Mouse (Mus musculus): ENCODE data around the gene Tesk1. TPM values are rescaled to one million over a fixed set of nuclear protein-coding genes. Genes with fewer than 3 reads are reported as not detected.

The Tesk1 gene
- polyA plus RNA-seq, 1 experiment = 1.6 TPM

DNA sequence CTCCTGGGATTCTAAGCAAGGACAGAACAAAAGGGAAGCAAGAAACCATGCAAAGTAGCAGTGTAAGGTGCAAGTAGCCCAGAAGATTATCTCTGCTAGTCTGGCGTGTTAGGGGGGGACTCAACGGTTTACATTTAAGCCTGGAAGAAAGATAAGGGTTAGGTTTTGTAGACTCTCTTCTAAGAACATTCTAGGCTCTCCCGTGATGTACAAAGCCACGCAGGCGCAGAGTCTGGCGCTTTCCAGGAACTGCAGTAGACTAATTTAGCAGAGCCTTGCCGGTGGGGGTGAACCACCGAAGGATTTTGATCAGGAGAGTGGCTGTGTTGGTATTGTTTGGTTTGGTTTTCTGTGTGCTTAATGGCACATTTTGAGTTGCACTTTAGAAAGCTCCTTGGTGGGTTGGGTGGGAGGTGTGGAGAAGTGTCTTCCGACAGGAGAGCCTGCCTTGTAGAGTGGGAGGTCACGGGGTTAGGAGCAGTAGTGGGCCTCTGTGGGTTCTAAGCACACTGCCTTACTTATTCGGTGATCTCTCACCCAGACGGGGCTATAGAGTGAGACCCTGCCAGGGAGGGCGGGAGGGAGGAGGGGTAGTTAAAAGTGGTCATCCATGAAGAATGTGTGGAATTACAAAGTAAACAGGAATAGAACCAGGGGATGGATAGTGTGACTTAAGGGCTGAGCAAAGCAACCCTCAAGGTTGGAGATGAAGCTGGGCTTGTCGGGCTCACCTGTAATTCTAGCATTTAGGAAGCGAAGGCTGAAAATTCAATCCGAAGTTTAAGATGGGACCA lies 24.3 kb upstream of the Tesk1 start:
- H3K36me3 ChIP-seq (ENCODE audit: control insufficient read depth) = no peaks in the 10 kb centered on the region

DNA sequence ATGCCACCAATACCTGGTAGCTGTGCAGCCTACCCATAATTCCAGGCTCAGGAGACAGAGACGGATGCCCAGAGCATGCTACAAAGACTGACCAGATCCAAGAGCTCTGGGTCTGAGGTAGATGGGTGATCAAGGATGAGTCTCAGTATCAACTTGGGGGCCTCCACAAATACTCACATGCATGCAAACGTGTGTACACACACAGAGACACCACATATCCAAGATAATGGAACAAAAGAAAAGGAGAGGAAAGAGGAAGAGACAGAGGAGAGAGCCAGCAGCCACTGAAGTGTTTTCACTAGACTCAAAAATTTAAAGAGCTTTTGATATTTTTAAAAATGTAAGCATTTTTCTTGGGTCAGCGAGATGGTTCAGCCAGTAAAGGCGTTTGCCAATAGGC lies 23.3 kb upstream of the Tesk1 start:
- H3K36me3 ChIP-seq (ENCODE audit: control insufficient read depth) = no peaks in the 10 kb centered on the region
- TF ChIP-seq TAL1 (IDR thresholded peaks at IDR 0.05; ENCODE audit: low read length) = no peak
- TF ChIP-seq GATA1 (IDR thresholded peaks at IDR 0.05; ENCODE audit: low read length) = no peak
- no peaks in the 10 kb centered on the region for H3K27me3 ChIP-seq (ENCODE audit: control insufficient read depth)
- H3K4me1 ChIP-seq (ENCODE audit: control insufficient read depth) = peaks cover 10% of the 10 kb centered on the region
- H3K4me3 ChIP-seq (replicated peaks) = no peak overlapping the region
- H3K9me3 ChIP-seq (ENCODE audit: control insufficient read depth, low read length) = peaks cover 12% of the 10 kb centered on the region

More for the DNA sequence above, 24.3 kb upstream of the Tesk1 start:
- no peak overlapping the region for H3K4me3 ChIP-seq (replicated peaks)
- peaks cover 12% of the 10 kb centered on the region for H3K9me3 ChIP-seq (ENCODE audit: control insufficient read depth, low read length)
- H3K4me1 ChIP-seq (ENCODE audit: control insufficient read depth) = peaks cover 10% of the 10 kb centered on the region
- TF ChIP-seq TAL1 (IDR thresholded peaks at IDR 0.05; ENCODE audit: low read length) = no peak
- no peak for TF ChIP-seq GATA1 (IDR thresholded peaks at IDR 0.05; ENCODE audit: low read length)
- no peaks in the 10 kb centered on the region for H3K27me3 ChIP-seq (ENCODE audit: control insufficient read depth)

DNA sequence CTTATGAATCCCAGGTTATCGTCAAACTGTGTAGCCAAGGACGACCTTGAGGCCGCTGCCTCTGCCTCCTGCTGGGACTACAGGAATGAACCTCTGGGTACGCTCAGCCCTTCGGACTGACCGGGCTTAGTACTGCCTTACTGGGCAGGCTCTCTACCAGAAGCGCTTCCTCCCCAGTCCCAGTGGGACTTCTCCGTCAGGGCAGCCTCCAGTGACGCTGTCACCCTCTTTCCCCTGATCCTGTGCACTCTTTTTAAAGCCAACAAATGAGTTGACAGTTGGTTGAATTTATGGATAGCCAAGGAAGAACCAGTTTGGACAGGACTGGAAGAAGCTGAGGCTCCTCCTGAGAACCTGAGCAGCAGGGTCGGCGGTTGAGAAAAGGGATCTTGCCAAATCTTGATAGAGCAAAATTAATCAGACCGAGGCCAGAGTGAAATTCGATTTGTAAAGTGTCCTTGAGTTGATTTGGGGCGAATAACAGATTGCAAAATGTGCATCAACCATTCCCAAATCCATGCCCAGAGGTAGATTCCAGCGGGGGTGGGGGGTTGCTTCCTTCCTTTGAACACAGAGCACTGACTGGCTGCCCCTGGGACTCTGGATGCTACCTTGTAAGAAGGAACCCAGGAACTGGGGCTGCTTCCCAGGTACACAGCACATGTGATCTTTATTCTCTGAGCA lies 22.6 kb upstream of the Tesk1 start:
- Histone ChIP-seq H3K27me3 (ENCODE audit: control insufficient read depth) (no peaks in the 10 kb centered on the region), H3K4me3 (replicated peaks) (no peak overlapping the region), H3K36me3 (ENCODE audit: control insufficient read depth) (no peaks in the 10 kb centered on the region), H3K4me1 (ENCODE audit: control insufficient read depth) (peaks cover 10% of the 10 kb centered on the region), H3K9me3 (ENCODE audit: control insufficient read depth, low read length) (peaks cover 12% of the 10 kb centered on the region)
- TF ChIP-seq TAL1 (IDR thresholded peaks at IDR 0.05; ENCODE audit: low read length) = no peak
- TF ChIP-seq GATA1 (IDR thresholded peaks at IDR 0.05; ENCODE audit: low read length) = no peak

GRCm38 (mm10) chr4:43419801-43420281 lies 21.9 kb upstream of the Tesk1 start:
- no peak overlapping the region for H3K4me3 ChIP-seq (replicated peaks)
- peaks cover 10% of the 10 kb centered on the region for H3K4me1 ChIP-seq (ENCODE audit: control insufficient read depth)
- H3K9me3 ChIP-seq (ENCODE audit: control insufficient read depth, low read length) = peaks cover 12% of the 10 kb centered on the region
- H3K36me3 ChIP-seq (ENCODE audit: control insufficient read depth) = no peaks in the 10 kb centered on the region
- no peaks in the 10 kb centered on the region for H3K27me3 ChIP-seq (ENCODE audit: control insufficient read depth)
- TF ChIP-seq GATA1 (IDR thresholded peaks at IDR 0.05; ENCODE audit: low read length) = no peak
- TF ChIP-seq TAL1 (IDR thresholded peaks at IDR 0.05; ENCODE audit: low read length) = no peak

- Histone ChIP-seq H3K4me3 (replicated peaks) (no peak overlapping the region), H3K36me3 (ENCODE audit: control insufficient read depth) (no peaks in the 10 kb centered on the region), H3K4me1 (ENCODE audit: control insufficient read depth) (peaks cover 12% of the 10 kb centered on the region), H3K27me3 (ENCODE audit: control insufficient read depth) (peaks cover 2% of the 10 kb centered on the region), H3K9me3 (ENCODE audit: control insufficient read depth, low read length) (peaks cover 12% of the 10 kb centered on the region)
- TF ChIP-seq GATA1 (IDR thresholded peaks at IDR 0.05; ENCODE audit: low read length) (no peak), TAL1 (IDR thresholded peaks at IDR 0.05; ENCODE audit: low read length) (no peak)
Observed at GRCm38 (mm10) chr4:43420305-43420704, 21.4 kb upstream of the Tesk1 start.

DNA sequence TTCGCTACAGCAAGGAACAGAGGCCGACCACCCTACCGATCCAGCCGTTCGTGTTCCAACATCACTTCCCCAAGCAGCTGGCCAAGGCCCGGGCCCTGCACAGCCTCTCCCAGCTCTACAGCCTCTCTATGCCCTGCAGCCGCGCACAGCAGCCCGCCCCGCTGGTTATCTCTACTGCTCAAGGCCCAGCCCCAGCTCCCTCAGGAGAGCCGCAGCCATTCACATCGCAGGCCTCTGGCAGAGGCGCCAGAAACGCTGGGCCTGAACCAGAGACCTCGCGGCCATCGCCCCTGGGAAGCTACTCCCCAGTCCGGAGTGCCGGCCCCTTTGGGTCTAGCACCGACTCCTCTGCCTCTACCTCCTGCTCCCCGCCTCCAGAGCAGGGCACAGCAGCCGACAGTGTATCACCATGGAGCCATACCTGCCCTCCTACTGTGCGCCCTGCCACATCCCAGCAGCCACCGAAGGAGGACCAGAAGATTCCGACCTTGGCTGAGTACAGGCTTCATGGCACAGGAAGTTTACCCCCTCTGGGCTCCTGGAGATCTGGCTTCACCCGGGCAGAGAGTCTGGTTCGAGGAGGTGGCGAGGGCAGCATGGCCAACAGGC lies 20.0 kb upstream of the Tesk1 start:
- Histone ChIP-seq H3K36me3 (ENCODE audit: control insufficient read depth) (no peaks in the 10 kb centered on the region), H3K27me3 (ENCODE audit: control insufficient read depth) (peaks cover 16% of the 10 kb centered on the region), H3K4me3 (replicated peaks) (no peak overlapping the region), H3K9me3 (ENCODE audit: control insufficient read depth, low read length) (no peaks in the 10 kb centered on the region), H3K4me1 (ENCODE audit: control insufficient read depth) (peaks cover 23% of the 10 kb centered on the region)
- TF ChIP-seq TAL1 (IDR thresholded peaks at IDR 0.05; ENCODE audit: low read length) = no peak
- no peak for TF ChIP-seq GATA1 (IDR thresholded peaks at IDR 0.05; ENCODE audit: low read length)

- peaks cover 31% of the 10 kb centered on the region for H3K27me3 ChIP-seq (ENCODE audit: control insufficient read depth)
- H3K4me3 ChIP-seq (replicated peaks) = no peak overlapping the region
- TF ChIP-seq TAL1 (IDR thresholded peaks at IDR 0.05; ENCODE audit: low read length) = no peak
- no peak for TF ChIP-seq GATA1 (IDR thresholded peaks at IDR 0.05; ENCODE audit: low read length)
- no peaks in the 10 kb centered on the region for H3K9me3 ChIP-seq (ENCODE audit: control insufficient read depth, low read length)
- H3K36me3 ChIP-seq (ENCODE audit: control insufficient read depth) = no peaks in the 10 kb centered on the region
- H3K4me1 ChIP-seq (ENCODE audit: control insufficient read depth) = peaks cover 23% of the 10 kb centered on the region
Observed at GRCm38 (mm10) chr4:43423267-43423934, 18.3 kb upstream of the Tesk1 start.

GRCm38 (mm10) chr4:43424072-43424471 lies 17.7 kb upstream of the Tesk1 start:
- Histone ChIP-seq H3K9me3 (ENCODE audit: control insufficient read depth, low read length) (no peaks in the 10 kb centered on the region), H3K4me3 (replicated peaks) (no peak overlapping the region), H3K4me1 (ENCODE audit: control insufficient read depth) (peaks cover 23% of the 10 kb centered on the region), H3K27me3 (ENCODE audit: control insufficient read depth) (peaks cover 36% of the 10 kb centered on the region), H3K36me3 (ENCODE audit: control insufficient read depth) (no peaks in the 10 kb centered on the region)
- TF ChIP-seq GATA1 (IDR thresholded peaks at IDR 0.05; ENCODE audit: low read length) (no peak), TAL1 (IDR thresholded peaks at IDR 0.05; ENCODE audit: low read length) (no peak)

Data from erythroblast, embryonic 14.5 days (primary cell).